Mouse (Mus musculus) myocyte (in vitro differentiated cells): ENCODE measurements around the gene Gm21440.
"Not testable (repeated sequence)": the region's sequence is repeated elsewhere in the genome, so short reads cannot be mapped to it uniquely, and the experiment has no call there.

Experiments used
- MAX ChIP-seq: IDR thresholded peaks from one replicate; pipeline ENCODE4 v1.6.1; 2011; ENCODE audit warnings: low read depth, mild to moderate bottlenecking, control low read depth
- POLR2A ChIP-seq: IDR thresholded peaks from one replicate; pipeline ENCODE4 v1.6.1; 2011; ENCODE audit warnings: low read depth, mild to moderate bottlenecking, control low read depth, moderate library complexity; ENCODE audit not compliant: insufficient read length
- SRF ChIP-seq: IDR thresholded peaks from one replicate; pipeline ENCODE4 v1.6.1; 2011; ENCODE audit warnings: low read depth; ENCODE audit not compliant: control insufficient read depth, insufficient read length
- TCF12 ChIP-seq: IDR thresholded peaks from one replicate; pipeline ENCODE4 v1.6.1; 2011; ENCODE audit warnings: mild to moderate bottlenecking, control low read depth; ENCODE audit not compliant: poor library complexity, insufficient read depth, severe bottlenecking

GRCm38 (mm10) chrY:13223828-13224227 is 28.4 kb upstream of the Gm21440 start, which contains the start of gene Gm21828:
- TF ChIP-seq TCF12, POLR2A, SRF, MAX: not testable (repeated sequence)
